Mouse (Mus musculus): ENCODE data around the gene Phf10. TPM values are rescaled to one million over a fixed set of nuclear protein-coding genes. Genes with fewer than 3 reads are reported as not detected.
A peak's percentile ranks its signal among the peaks of the same experiment; 100 is the strongest.
"Not testable (repeated sequence)": the region's sequence is repeated elsewhere in the genome, so short reads cannot be mapped to it uniquely, and the experiment has no call there.

Gene Phf10
- polyA plus RNA-seq, 1 experiment from 2014 or later, result 48.6 TPM

GRCm38 (mm10) chr17:14978362-14979038 is 17.4 kb upstream of the Phf10 start, which contains the start of the genes 9030025P20Rik and Gm3417:
Gene 9030025P20Rik (plus strand): TSS chr17:14978468.
Gene Gm3417 (minus strand): TSS chr17:14978790.
- H3K4me3 ChIP-seq (ENCODE audit: low read depth, low read length); DNase-seq (ENCODE audit: low spot score); H3K4me1 ChIP-seq (replicated peaks; ENCODE audit: control insufficient read depth, insufficient read depth, low read length); H3K9me3 ChIP-seq (ENCODE audit: control insufficient read depth, low read length); H3K4me2 ChIP-seq (ENCODE audit: low read length); H3K9ac ChIP-seq (ENCODE audit: low read length); H3K27ac ChIP-seq (ENCODE audit: low read depth); H3K36me3 ChIP-seq (ENCODE audit: control insufficient read depth, insufficient read depth, low read length); H3K27me3 ChIP-seq (replicated peaks; ENCODE audit: control insufficient read depth, insufficient read depth, low read length): not testable (repeated sequence)
- ATAC-seq (replicated peaks; ENCODE audit: low FRiP score, low TSS enrichment, low read depth), result peak; percentile 98
- WGBS, result no CpG with 5 or more reads among the region's 60 CpGs

GRCm38 (mm10) chr17:14977718-14978361 is 16.8 kb upstream of the Phf10 start:
- H3K9me3 ChIP-seq (ENCODE audit: control insufficient read depth, low read length); DNase-seq (ENCODE audit: low spot score); H3K36me3 ChIP-seq (ENCODE audit: control insufficient read depth, insufficient read depth, low read length); H3K9ac ChIP-seq (ENCODE audit: low read length); H3K4me3 ChIP-seq (ENCODE audit: low read depth, low read length); H3K4me1 ChIP-seq (replicated peaks; ENCODE audit: control insufficient read depth, insufficient read depth, low read length); H3K27me3 ChIP-seq (replicated peaks; ENCODE audit: control insufficient read depth, insufficient read depth, low read length); H3K4me2 ChIP-seq (ENCODE audit: low read length); H3K27ac ChIP-seq (ENCODE audit: low read depth): not testable (repeated sequence)
- ATAC-seq (replicated peaks; ENCODE audit: low FRiP score, low TSS enrichment, low read depth), result 0 out of 2 replicates have a peak, but pooled peaks have one; percentile 44
- WGBS, result 5% methylated on average over 4 of the region's 7 CpGs

GRCm38 (mm10) chr17:14968373-14968913 is 7.4 kb upstream of the Phf10 start:
- ATAC-seq (replicated peaks; ENCODE audit: low FRiP score, low TSS enrichment, low read depth); H3K9me3 ChIP-seq (ENCODE audit: control insufficient read depth, low read length); H3K4me1 ChIP-seq (replicated peaks; ENCODE audit: control insufficient read depth, insufficient read depth, low read length); H3K36me3 ChIP-seq (ENCODE audit: control insufficient read depth, insufficient read depth, low read length); H3K27me3 ChIP-seq (replicated peaks; ENCODE audit: control insufficient read depth, insufficient read depth, low read length); H3K4me2 ChIP-seq (ENCODE audit: low read length); H3K9ac ChIP-seq (ENCODE audit: low read length); H3K4me3 ChIP-seq (ENCODE audit: low read depth, low read length); H3K27ac ChIP-seq (ENCODE audit: low read depth); DNase-seq (ENCODE audit: low spot score): not testable (repeated sequence)
- no CpG with 5 or more reads among the region's 6 CpGs for WGBS

- peak; percentile 94 for ATAC-seq (replicated peaks; ENCODE audit: low FRiP score, low TSS enrichment, low read depth)
- not testable (repeated sequence) for H3K27me3 ChIP-seq (replicated peaks; ENCODE audit: control insufficient read depth, insufficient read depth, low read length)
Observed at GRCm38 (mm10) chr17:14961557-14962154, 583 bp upstream of the Phf10 start.

GRCm38 (mm10) chr17:14960520-14960919 is 553 bp downstream of the Phf10 start:
- peaks cover 7% of the 10 kb centered on the region for H3K4me1 ChIP-seq (replicated peaks; ENCODE audit: control insufficient read depth, insufficient read depth, low read length)
- peak overlapping the region; percentile 70 for H3K4me3 ChIP-seq (ENCODE audit: low read depth, low read length)
- peak overlapping the region; percentile 90 for H3K4me2 ChIP-seq (ENCODE audit: low read length)
- no peaks in the 10 kb centered on the region for H3K9me3 ChIP-seq (ENCODE audit: control insufficient read depth, low read length)
- H3K9ac ChIP-seq (ENCODE audit: low read length), result peak overlapping the region; percentile 70
- H3K36me3 ChIP-seq (ENCODE audit: control insufficient read depth, insufficient read depth, low read length), result 0 out of 2 replicates have a peak, but pooled peaks cover 5% of the 10 kb centered on the region
- H3K27me3 ChIP-seq (replicated peaks; ENCODE audit: control insufficient read depth, insufficient read depth, low read length), result no peaks in the 10 kb centered on the region
- ATAC-seq (replicated peaks; ENCODE audit: low FRiP score, low TSS enrichment, low read depth) (peak; percentile 1; the same call in 1 of the 2 replicates), DNase-seq (ENCODE audit: low spot score) (peak; percentile 66)
- no peak overlapping the region for H3K27ac ChIP-seq (ENCODE audit: low read depth)
- 0% methylated on average over 19 of the region's 23 CpGs for WGBS

More at GRCm38 (mm10) chr17:14961557-14962154, 583 bp upstream of the Phf10 start:
- not testable (repeated sequence) for H3K9ac ChIP-seq (ENCODE audit: low read length); DNase-seq (ENCODE audit: low spot score); H3K36me3 ChIP-seq (ENCODE audit: control insufficient read depth, insufficient read depth, low read length); H3K27ac ChIP-seq (ENCODE audit: low read depth); H3K4me3 ChIP-seq (ENCODE audit: low read depth, low read length); H3K9me3 ChIP-seq (ENCODE audit: control insufficient read depth, low read length); H3K4me2 ChIP-seq (ENCODE audit: low read length); H3K4me1 ChIP-seq (replicated peaks; ENCODE audit: control insufficient read depth, insufficient read depth, low read length)
- no CpG with 5 or more reads among the region's 44 CpGs for WGBS

GRCm38 (mm10) chr17:14959979-14960378 is 1.1 kb downstream of the Phf10 start:
- 32% methylated on average over 3 of the region's 3 CpGs for WGBS

GRCm38 (mm10) chr17:14958686-14959327 is 2.3 kb downstream of the Phf10 start:
- Histone ChIP-seq H3K36me3 (ENCODE audit: control insufficient read depth, insufficient read depth, low read length) (peaks cover 17% of the 10 kb centered on the region), H3K27ac (ENCODE audit: low read depth) (no peak overlapping the region), H3K27me3 (replicated peaks; ENCODE audit: control insufficient read depth, insufficient read depth, low read length) (no peaks in the 10 kb centered on the region), H3K4me2 (ENCODE audit: low read length) (no peak overlapping the region), H3K4me1 (replicated peaks; ENCODE audit: control insufficient read depth, insufficient read depth, low read length) (peaks cover 7% of the 10 kb centered on the region), H3K9me3 (ENCODE audit: control insufficient read depth, low read length) (no peaks in the 10 kb centered on the region), H3K9ac (ENCODE audit: low read length) (no peak overlapping the region), H3K4me3 (ENCODE audit: low read depth, low read length) (no peak overlapping the region)
- no peak for DNase-seq (ENCODE audit: low spot score)
- ATAC-seq (replicated peaks; ENCODE audit: low FRiP score, low TSS enrichment, low read depth), result no peak
- WGBS, result 90% methylated on average over 5 of the region's 5 CpGs

More at GRCm38 (mm10) chr17:14959979-14960378, 1.1 kb downstream of the Phf10 start:
- ATAC-seq (replicated peaks; ENCODE audit: low FRiP score, low TSS enrichment, low read depth) (no peak), DNase-seq (ENCODE audit: low spot score) (no peak)
- Histone ChIP-seq H3K9ac (ENCODE audit: low read length) (peak overlapping the region; percentile 25; the same call in 1 of the 2 replicates), H3K9me3 (ENCODE audit: control insufficient read depth, low read length) (no peaks in the 10 kb centered on the region), H3K27me3 (replicated peaks; ENCODE audit: control insufficient read depth, insufficient read depth, low read length) (no peaks in the 10 kb centered on the region), H3K4me3 (ENCODE audit: low read depth, low read length) (peak overlapping the region; percentile 70), H3K36me3 (ENCODE audit: control insufficient read depth, insufficient read depth, low read length) (peaks cover 6% of the 10 kb centered on the region; the same call in 1 of the 2 replicates), H3K4me2 (ENCODE audit: low read length) (peak overlapping the region; percentile 90), H3K27ac (ENCODE audit: low read depth) (no peak overlapping the region), H3K4me1 (replicated peaks; ENCODE audit: control insufficient read depth, insufficient read depth, low read length) (peaks cover 7% of the 10 kb centered on the region)

GRCm38 (mm10) chr17:14953452-14953851 is 7.6 kb downstream of the Phf10 start:
- Histone ChIP-seq H3K36me3 (ENCODE audit: control insufficient read depth, insufficient read depth, low read length) (peaks cover 64% of the 10 kb centered on the region), H3K9me3 (ENCODE audit: control insufficient read depth, low read length) (no peaks in the 10 kb centered on the region), H3K4me3 (ENCODE audit: low read depth, low read length) (no peak overlapping the region), H3K27ac (ENCODE audit: low read depth) (no peak overlapping the region), H3K9ac (ENCODE audit: low read length) (no peak overlapping the region), H3K4me2 (ENCODE audit: low read length) (no peak overlapping the region), H3K4me1 (replicated peaks; ENCODE audit: control insufficient read depth, insufficient read depth, low read length) (no peaks in the 10 kb centered on the region), H3K27me3 (replicated peaks; ENCODE audit: control insufficient read depth, insufficient read depth, low read length) (no peaks in the 10 kb centered on the region)
- WGBS, result 94% methylated on average over 8 of the region's 8 CpGs
- DNase-seq (ENCODE audit: low spot score) (no peak), ATAC-seq (replicated peaks; ENCODE audit: low FRiP score, low TSS enrichment, low read depth) (no peak)
